Mouse (Mus musculus): ENCODE data around the gene Mpzl3.

DNA sequence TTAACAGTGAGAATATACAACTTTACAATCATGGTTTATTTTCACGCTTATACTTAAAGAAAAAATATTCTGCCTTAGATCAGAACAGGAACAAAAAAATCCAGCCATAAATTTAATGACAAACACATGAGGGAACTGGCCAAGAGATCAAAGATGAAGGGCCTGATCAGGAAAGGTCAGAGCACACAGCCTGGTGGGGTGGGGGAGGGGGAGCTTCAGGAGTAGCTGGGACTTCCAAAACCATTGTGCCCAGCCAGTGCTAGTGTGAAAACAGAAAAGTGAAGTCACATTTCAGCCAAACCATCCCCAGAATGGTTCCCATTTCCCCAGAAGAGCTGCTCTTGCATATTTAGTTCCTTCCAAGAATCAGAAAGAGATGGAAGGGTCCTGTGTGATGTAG, 47.5 kb downstream of the Mpzl3 start:
- no peak for TF ChIP-seq CTCF (IDR thresholded peaks at IDR 0.05; ENCODE audit: low read depth)
- no peak for TF ChIP-seq EP300 (IDR thresholded peaks at IDR 0.05; ENCODE audit: low read depth)
